Mouse (Mus musculus): ENCODE data around the gene P2rx7. TPM values are rescaled to one million over a fixed set of nuclear protein-coding genes. Genes with fewer than 3 reads are reported as not detected.

Gene P2rx7
- total RNA-seq, 1 experiment, result 10.5 TPM

DNA sequence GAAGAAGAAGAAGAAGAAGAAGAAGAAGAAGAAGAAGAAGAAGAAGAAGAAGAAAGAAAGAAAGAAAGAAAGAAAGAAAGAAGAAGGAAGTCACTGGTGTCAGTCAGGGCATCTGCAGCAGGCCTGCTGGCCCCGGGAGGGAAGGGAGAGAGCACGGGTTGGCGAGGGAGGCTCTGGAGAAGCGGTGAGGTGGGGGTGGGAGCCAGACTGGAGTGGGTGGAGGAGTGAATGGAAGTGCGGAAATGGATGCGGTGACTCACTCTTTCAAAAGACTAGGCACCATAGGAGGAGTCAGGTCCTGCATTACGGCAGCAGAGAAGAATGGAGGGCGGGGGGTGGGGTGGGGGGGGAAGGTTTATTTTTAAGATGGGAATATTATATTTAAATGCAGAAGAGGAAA lies 5.6 kb downstream of the P2rx7 start:
- DNase-seq (ENCODE audit: low read depth, low spot score), result no peak
- peaks cover 4 to 8% of the 10 kb centered on the region in 2 experiments; a peak in 3 of 4 replicates for H3K4me1 ChIP-seq (ENCODE audit: control insufficient read depth in 2 of 2, insufficient read depth in 2 of 2, low read length in 2 of 2, poor library complexity in 1 of 2)
- no peak overlapping the region for H3K9ac ChIP-seq (ENCODE audit: insufficient read depth, low read depth, low read length, poor library complexity, severe bottlenecking)
- no peak overlapping the region for H3K4me3 ChIP-seq (ENCODE audit: insufficient read depth in 1 of 2, low read depth in 1 of 2, low read length in 2 of 2, poor library complexity in 1 of 2, severe bottlenecking in 1 of 2)
- no peak overlapping the region for H3K27ac ChIP-seq (ENCODE audit: insufficient read depth, low read depth, low read length, poor library complexity, severe bottlenecking)
- TF ChIP-seq HCFC1 (IDR thresholded peaks at IDR 0.05; ENCODE audit: borderline replicate concordance, insufficient read depth, low read length) (no peak), MAFK (IDR thresholded peaks at IDR 0.05; ENCODE audit: insufficient read depth, low read depth, low read length) (no peak), ZNF384 (IDR thresholded peaks at IDR 0.05; ENCODE audit: low read depth, low read length) (no peak), CHD2 (IDR thresholded peaks at IDR 0.05; ENCODE audit: low read depth, low read length) (no peak), ZC3H11A (IDR thresholded peaks at IDR 0.05; ENCODE audit: borderline replicate concordance, low read depth, low read length) (no peak)
- H3K36me3 ChIP-seq (ENCODE audit: control insufficient read depth, insufficient read depth, low read length, poor library complexity, severe bottlenecking), result no peaks in the 10 kb centered on the region; the same call in 1 of the 2 replicates
- no peaks in the 10 kb centered on the region for H3K9me3 ChIP-seq (ENCODE audit: control insufficient read depth, insufficient read depth, low read depth, low read length)
- in situ Hi-C loops (cut with MboI; ENCODE audit: low sequenced_read_pairs in 2 of 2, unreplicated experiment in 2 of 2), result no loop called here

DNA sequence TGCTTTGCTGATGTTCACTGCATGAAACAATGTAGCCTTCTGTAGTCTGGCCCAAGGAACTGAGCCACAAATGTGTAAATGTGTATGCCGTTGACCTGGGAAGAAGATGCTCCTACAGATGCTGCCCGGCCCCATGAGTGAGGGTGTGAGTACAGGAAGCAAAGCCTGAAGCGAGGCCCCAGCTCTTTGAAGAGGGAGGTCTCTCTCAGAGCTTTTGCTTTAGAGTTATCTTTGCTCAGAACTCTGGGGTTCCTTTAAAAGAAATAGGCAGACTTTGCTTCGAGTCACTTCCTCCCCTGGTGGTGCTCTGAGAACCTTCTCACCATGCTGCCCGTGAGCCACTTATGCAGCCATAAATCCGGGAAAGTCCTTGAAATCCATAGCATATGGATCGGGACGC lies 6.4 kb downstream of the P2rx7 start:
- Histone ChIP-seq H3K4me1 (ENCODE audit: control insufficient read depth in 2 of 2, insufficient read depth in 2 of 2, low read length in 2 of 2, poor library complexity in 1 of 2) (peaks cover 0 to 10% of the 10 kb centered on the region in 2 experiments; a peak in 1 of 4 replicates), H3K27ac (ENCODE audit: insufficient read depth, low read depth, low read length, poor library complexity, severe bottlenecking) (no peak overlapping the region), H3K9ac (ENCODE audit: insufficient read depth, low read depth, low read length, poor library complexity, severe bottlenecking) (no peak overlapping the region), H3K4me3 (ENCODE audit: insufficient read depth in 1 of 2, low read depth in 1 of 2, low read length in 2 of 2, poor library complexity in 1 of 2, severe bottlenecking in 1 of 2) (no peak overlapping the region), H3K36me3 (ENCODE audit: control insufficient read depth, insufficient read depth, low read length, poor library complexity, severe bottlenecking) (no peaks in the 10 kb centered on the region; the same call in 1 of the 2 replicates), H3K9me3 (ENCODE audit: control insufficient read depth, insufficient read depth, low read depth, low read length) (no peaks in the 10 kb centered on the region)
- no peak for DNase-seq (ENCODE audit: low read depth, low spot score)
- TF ChIP-seq MAFK (IDR thresholded peaks at IDR 0.05; ENCODE audit: insufficient read depth, low read depth, low read length), result no peak
- TF ChIP-seq HCFC1 (IDR thresholded peaks at IDR 0.05; ENCODE audit: borderline replicate concordance, insufficient read depth, low read length), result no peak
- TF ChIP-seq CHD2 (IDR thresholded peaks at IDR 0.05; ENCODE audit: low read depth, low read length), result no peak
- TF ChIP-seq ZC3H11A (IDR thresholded peaks at IDR 0.05; ENCODE audit: borderline replicate concordance, low read depth, low read length), result no peak
- in situ Hi-C loops (cut with MboI; ENCODE audit: low sequenced_read_pairs in 2 of 2, unreplicated experiment in 2 of 2), result no loop called here

DNA sequence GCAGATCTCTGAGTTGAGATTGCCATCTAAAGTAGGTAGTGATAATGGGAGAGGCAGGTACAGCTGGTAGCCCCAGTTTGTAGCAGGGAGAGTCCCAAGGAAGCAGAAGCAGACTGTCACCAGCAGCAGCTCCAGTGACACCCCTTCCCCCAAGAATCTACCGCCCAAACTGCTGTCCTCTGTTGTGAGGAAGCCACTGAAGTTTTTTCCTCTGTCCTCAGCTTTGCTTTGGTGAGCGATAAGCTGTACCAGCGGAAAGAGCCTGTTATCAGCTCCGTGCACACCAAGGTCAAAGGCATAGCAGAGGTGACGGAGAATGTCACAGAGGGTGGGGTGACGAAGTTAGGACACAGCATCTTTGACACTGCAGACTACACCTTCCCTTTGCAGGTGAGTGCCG lies 8.8 kb downstream of the P2rx7 start:
- H3K9me3 ChIP-seq (ENCODE audit: control insufficient read depth, insufficient read depth, low read depth, low read length), result no peaks in the 10 kb centered on the region
- H3K27ac ChIP-seq (ENCODE audit: insufficient read depth, low read depth, low read length, poor library complexity, severe bottlenecking), result no peak overlapping the region
- no peaks in the 10 kb centered on the region; the same call in 1 of the 2 replicates for H3K36me3 ChIP-seq (ENCODE audit: control insufficient read depth, insufficient read depth, low read length, poor library complexity, severe bottlenecking)
- H3K9ac ChIP-seq (ENCODE audit: insufficient read depth, low read depth, low read length, poor library complexity, severe bottlenecking), result no peak overlapping the region
- TF ChIP-seq ZNF384 (IDR thresholded peaks at IDR 0.05; ENCODE audit: low read depth, low read length) (no peak), HCFC1 (IDR thresholded peaks at IDR 0.05; ENCODE audit: borderline replicate concordance, insufficient read depth, low read length) (no peak), ZC3H11A (IDR thresholded peaks at IDR 0.05; ENCODE audit: borderline replicate concordance, low read depth, low read length) (no peak), CHD2 (IDR thresholded peaks at IDR 0.05; ENCODE audit: low read depth, low read length) (no peak), MAFK (IDR thresholded peaks at IDR 0.05; ENCODE audit: insufficient read depth, low read depth, low read length) (no peak)
- peaks cover 0 to 10% of the 10 kb centered on the region in 2 experiments; a peak in 1 of 4 replicates for H3K4me1 ChIP-seq (ENCODE audit: control insufficient read depth in 2 of 2, insufficient read depth in 2 of 2, low read length in 2 of 2, poor library complexity in 1 of 2)
- no peak for DNase-seq (ENCODE audit: low read depth, low spot score)
- in situ Hi-C loops (cut with MboI; ENCODE audit: low sequenced_read_pairs in 2 of 2, unreplicated experiment in 2 of 2), result no loop called here
- H3K4me3 ChIP-seq (ENCODE audit: insufficient read depth in 1 of 2, low read depth in 1 of 2, low read length in 2 of 2, poor library complexity in 1 of 2, severe bottlenecking in 1 of 2), result no peak overlapping the region

DNA sequence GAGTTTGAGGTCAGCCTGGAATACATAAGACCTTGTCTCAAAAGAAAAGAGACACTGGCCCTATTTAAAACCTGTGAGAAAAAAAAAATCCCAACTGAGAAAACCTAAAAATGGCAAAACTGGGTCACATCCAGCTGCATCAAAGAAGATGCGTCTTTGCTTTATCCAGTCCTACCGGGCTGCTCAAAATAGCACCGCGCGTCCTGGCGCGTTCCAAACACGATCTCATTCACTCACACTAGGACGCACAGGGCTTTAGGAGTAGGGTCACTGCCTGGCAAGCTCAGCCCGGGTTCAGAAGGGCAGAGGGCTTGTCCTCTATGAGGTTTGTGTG lies 9.4 kb downstream of the P2rx7 start:
- TF ChIP-seq ZC3H11A (IDR thresholded peaks at IDR 0.05; ENCODE audit: borderline replicate concordance, low read depth, low read length) (no peak), CHD2 (IDR thresholded peaks at IDR 0.05; ENCODE audit: low read depth, low read length) (no peak), MAFK (IDR thresholded peaks at IDR 0.05; ENCODE audit: insufficient read depth, low read depth, low read length) (no peak), ZNF384 (IDR thresholded peaks at IDR 0.05; ENCODE audit: low read depth, low read length) (no peak), HCFC1 (IDR thresholded peaks at IDR 0.05; ENCODE audit: borderline replicate concordance, insufficient read depth, low read length) (no peak)
- Histone ChIP-seq H3K4me3 (ENCODE audit: insufficient read depth in 1 of 2, low read depth in 1 of 2, low read length in 2 of 2, poor library complexity in 1 of 2, severe bottlenecking in 1 of 2) (no peak overlapping the region), H3K36me3 (ENCODE audit: control insufficient read depth, insufficient read depth, low read length, poor library complexity, severe bottlenecking) (no peaks in the 10 kb centered on the region; the same call in 1 of the 2 replicates), H3K4me1 (ENCODE audit: control insufficient read depth in 2 of 2, insufficient read depth in 2 of 2, low read length in 2 of 2, poor library complexity in 1 of 2) (peaks cover 0 to 10% of the 10 kb centered on the region in 2 experiments; a peak in 1 of 4 replicates), H3K27ac (ENCODE audit: insufficient read depth, low read depth, low read length, poor library complexity, severe bottlenecking) (no peak overlapping the region), H3K9ac (ENCODE audit: insufficient read depth, low read depth, low read length, poor library complexity, severe bottlenecking) (no peak overlapping the region), H3K9me3 (ENCODE audit: control insufficient read depth, insufficient read depth, low read depth, low read length) (no peaks in the 10 kb centered on the region)
- in situ Hi-C loops (cut with MboI; ENCODE audit: low sequenced_read_pairs in 2 of 2, unreplicated experiment in 2 of 2), result no loop called here
- no peak for DNase-seq (ENCODE audit: low read depth, low spot score)
